ENCODE assay signal across 1 mouse cellular context in genomic region chr15:81190630-81191178, GRCm38 (mm10).
A peak's percentile ranks its signal among the peaks of the same experiment; 100 is the strongest.
TF ChIP-seq lines count a peak whose summit lies in the region.

Mrtfa (minus strand) TSS chr15:81190757.

TF ChIP-seq in MEL, 35 proteins besides CTCF, POLR2A, EP300 and RAD21 (continued from another document):
- TF ChIP-seq MYB (IDR thresholded peaks at IDR 0.05; ENCODE audit: low read depth, low read length): 0 out of 2 replicates have a peak, but pooled peaks have one; percentile 33
- no peak for TF ChIP-seq BHLHE40 (IDR thresholded peaks at IDR 0.05; ENCODE audit: borderline replicate concordance, low read depth, low read length)
- TF ChIP-seq POLR2AphosphoS5 (IDR thresholded peaks at IDR 0.05; ENCODE audit: borderline replicate concordance, low read depth, low read length): no peak
- peak; percentile 44; the same call in 1 of the 2 replicates for TF ChIP-seq MXI1 (IDR thresholded peaks at IDR 0.05; ENCODE audit: low read depth, low read length)
- no peak for TF ChIP-seq MYC (IDR thresholded peaks at IDR 0.05; ENCODE audit: low read depth, low read length)
TF ChIP-seq in MEL: peak in this region for 13.
